In the genomic region with DNA sequence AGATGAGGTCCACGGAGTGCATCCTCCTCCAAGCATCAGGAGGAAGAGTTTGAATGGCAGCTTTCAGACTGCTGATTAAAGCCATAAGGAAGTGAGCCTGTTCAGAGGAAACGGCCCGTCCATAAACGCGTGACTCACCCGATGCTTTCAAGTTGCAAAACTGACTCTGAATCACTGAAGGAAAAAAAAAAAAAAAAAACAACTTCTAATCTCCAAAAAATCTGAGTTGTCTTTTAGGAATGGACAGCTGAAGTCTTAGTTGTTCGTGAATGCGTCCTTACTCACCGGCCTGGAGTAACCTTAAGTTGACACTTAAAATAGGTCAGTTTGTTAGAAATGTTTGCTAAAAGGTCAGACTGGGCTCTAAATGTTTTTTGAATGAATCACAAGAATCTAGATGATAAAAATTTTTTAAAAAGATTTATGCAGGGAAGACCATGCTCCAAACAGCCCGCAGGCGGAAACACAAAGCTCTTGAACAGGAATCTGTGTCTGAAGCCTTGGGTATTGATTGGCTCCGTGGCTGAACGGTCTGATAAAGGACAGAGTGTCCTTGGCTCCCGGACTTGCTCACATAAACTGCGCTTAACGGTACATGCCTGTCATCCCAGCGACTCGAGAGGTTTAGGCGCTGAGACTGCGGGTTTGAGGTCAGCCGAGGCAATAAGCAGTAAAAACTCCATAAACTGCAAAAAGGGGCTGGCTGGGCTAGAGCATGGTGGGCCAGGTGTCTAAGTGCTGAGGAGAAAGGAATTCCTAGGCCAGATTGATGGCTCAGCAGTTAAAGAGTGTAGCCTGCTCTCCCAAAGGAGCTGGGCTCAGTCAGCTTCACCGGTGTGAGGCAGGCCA, we compare ENCODE assay signal across 9 mouse cellular contexts. TPM values are rescaled to one million over a fixed set of nuclear protein-coding genes. Genes with fewer than 3 reads are reported as not detected.
DNase-seq lines count a peak whose midpoint lies in the region; ATAC-seq lines count a peak whose summit lies in the region.
"Had no signal": no experiment of that assay in that cellular context is flagged by ENCODE, and none has a peak within 500 bp of the region (broad histone marks: within the 10 kb centered on the region; RNA-seq: fewer than 3 reads in every experiment).

No protein-coding gene starts in this region.

- H3K4me1 ChIP-seq in embryonic facial prominence, embryonic 13.5 days, result peaks cover 28% of the 10 kb centered on the region
- H3K4me1 ChIP-seq in midbrain, embryonic 10.5 days, result peaks cover 26% of the 10 kb centered on the region
- H3K4me1 ChIP-seq in forebrain, embryonic 14.5 days (ENCODE audit: control insufficient read depth, insufficient read depth, low read length), result no peaks in the 10 kb centered on the region
- peaks cover 5% of the 10 kb centered on the region for H3K4me1 ChIP-seq in hindbrain, embryonic 16.5 days (ENCODE audit: control insufficient read depth, insufficient read depth, low read depth, low read length)

- 35% methylated on average over 22 of the region's 22 CpGs for WGBS in embryonic facial prominence, embryonic 13.5 days
- 83% methylated on average over 22 of the region's 22 CpGs for WGBS in midbrain, embryonic 10.5 days
- 83% methylated on average over 22 of the region's 22 CpGs for WGBS in forebrain, embryonic 14.5 days
- 71% methylated on average over 22 of the region's 22 CpGs for WGBS in hindbrain, embryonic 16.5 days

- H3K27me3 ChIP-seq in embryonic facial prominence, embryonic 13.5 days, result no peaks in the 10 kb centered on the region
- H3K27me3 ChIP-seq in midbrain, embryonic 10.5 days (ENCODE audit: low read depth, poor library complexity, severe bottlenecking), result no peaks in the 10 kb centered on the region
- no peaks in the 10 kb centered on the region for H3K27me3 ChIP-seq in forebrain, embryonic 14.5 days (replicated peaks; ENCODE audit: control insufficient read depth, insufficient read depth, low read length)
- no peaks in the 10 kb centered on the region for H3K27me3 ChIP-seq in hindbrain, embryonic 16.5 days (replicated peaks; ENCODE audit: control insufficient read depth, insufficient read depth, low read length)

- H3K9me3 ChIP-seq in embryonic facial prominence, embryonic 13.5 days, result no peaks in the 10 kb centered on the region
- no peaks in the 10 kb centered on the region for H3K9me3 ChIP-seq in midbrain, embryonic 10.5 days (replicated peaks)
- H3K9me3 ChIP-seq in forebrain, embryonic 14.5 days (replicated peaks; ENCODE audit: control insufficient read depth, low read length), result no peaks in the 10 kb centered on the region
- no peaks in the 10 kb centered on the region for H3K9me3 ChIP-seq in hindbrain, embryonic 16.5 days (ENCODE audit: control insufficient read depth, low read length)

- H3K9ac ChIP-seq in embryonic facial prominence, embryonic 13.5 days, result no peak overlapping the region
- no peak overlapping the region for H3K9ac ChIP-seq in forebrain, embryonic 14.5 days (ENCODE audit: low read length)
- H3K9ac ChIP-seq in hindbrain, embryonic 16.5 days (ENCODE audit: low read depth, low read length), result no peak overlapping the region

- ATAC-seq in embryonic facial prominence, embryonic 13.5 days (ENCODE audit: insufficient number of reproducible peaks, insufficient read depth, low FRiP score, low TSS enrichment, low read depth), result no peak
- no peak for ATAC-seq in forebrain, embryonic 14.5 days
- ATAC-seq in hindbrain, embryonic 16.5 days, result no peak

- no peak overlapping the region for H3K4me3 ChIP-seq in embryonic facial prominence, embryonic 13.5 days
- no peak overlapping the region for H3K4me3 ChIP-seq in midbrain, embryonic 10.5 days
- no peak overlapping the region for H3K4me3 ChIP-seq in forebrain, embryonic 14.5 days (ENCODE audit: low read depth, low read length)
- no peak overlapping the region for H3K4me3 ChIP-seq in hindbrain, embryonic 16.5 days (ENCODE audit: low read length)
- H3K4me3 ChIP-seq: erythroblast, embryonic 14.5 days had no signal

- no peak overlapping the region for H3K4me2 ChIP-seq in embryonic facial prominence, embryonic 13.5 days
- no peak overlapping the region for H3K4me2 ChIP-seq in forebrain, embryonic 14.5 days (ENCODE audit: low read length)
- H3K4me2 ChIP-seq in hindbrain, embryonic 16.5 days (ENCODE audit: low read length), result no peak overlapping the region

- H3K27ac ChIP-seq in embryonic facial prominence, embryonic 13.5 days, result peak overlapping the region; percentile 24
- H3K27ac ChIP-seq in midbrain, embryonic 10.5 days (replicated peaks), result no peak overlapping the region; the same call in 1 of the 2 replicates
- no peak overlapping the region for H3K27ac ChIP-seq in forebrain, embryonic 14.5 days (ENCODE audit: low read depth, low read length)
- H3K27ac ChIP-seq in hindbrain, embryonic 16.5 days (ENCODE audit: low read depth, low read length), result no peak overlapping the region

- DNase-seq in urinary bladder, postnatal 14 days (ENCODE audit: low spot score), result peak; percentile 79
- DNase-seq in urinary bladder, adult 2 months (ENCODE audit: low spot score), result no peak
- DNase-seq in kidney, adult 18-20 months, result peak; percentile 56
- DNase-seq in lung, postnatal 36 days, result peak; percentile 77
- no peak for DNase-seq in midbrain, embryonic 10.5 days (ENCODE audit: low spot score)
- DNase-seq in forebrain, embryonic 14.5 days (ENCODE audit: low spot score), result no peak

- H3K36me3 ChIP-seq in embryonic facial prominence, embryonic 13.5 days, result no peaks in the 10 kb centered on the region
- no peaks in the 10 kb centered on the region for H3K36me3 ChIP-seq in midbrain, embryonic 10.5 days
- H3K36me3 ChIP-seq in forebrain, embryonic 14.5 days (ENCODE audit: control insufficient read depth, insufficient read depth, low read length), result no peaks in the 10 kb centered on the region
- no peaks in the 10 kb centered on the region for H3K36me3 ChIP-seq in hindbrain, embryonic 16.5 days (ENCODE audit: control insufficient read depth, insufficient read depth, low read length)

RNA-seq across cellular contexts. Expression of a gene that starts 53.9 kb away (rescaled TPM):
- 29.8 and 36.1 TPM in 2 replicates for polyA plus RNA-seq in urinary bladder, adult 2 months (2012; rRNA removed)
- polyA plus RNA-seq in embryonic facial prominence, embryonic 13.5 days (2015; fragmentation: Nextera tagmentation; extraction: Ambion mirVana), result 23.1 and 25.8 TPM in 2 replicates
- 23.4 and 25.2 TPM in 2 replicates for polyA plus RNA-seq in midbrain, embryonic 10.5 days (2016; fragmentation: Nextera tagmentation; extraction: Ambion mirVana)
- polyA plus RNA-seq in forebrain, embryonic 14.5 days (2014; fragmentation: Nextera tagmentation; extraction: Ambion mirVana), result 17.4 and 19.1 TPM in 2 replicates
- polyA plus RNA-seq in hindbrain, embryonic 16.5 days (2015; fragmentation: Nextera tagmentation; extraction: Ambion mirVana), result 27.2 and 32.1 TPM in 2 replicates
- polyA plus RNA-seq: erythroblast, embryonic 14.5 days had no signal

Comparison
In these comparisons a context has a peak if more than half of its experiments do, and no peak if none do; other contexts are left out.
1. DNase-seq: peak in urinary bladder, postnatal 14 days (single experiment), kidney, adult 18-20 months (single experiment) and lung, postnatal 36 days (single experiment); none in urinary bladder, adult 2 months (single experiment), midbrain, embryonic 10.5 days (single experiment) and forebrain, embryonic 14.5 days (single experiment).